Mouse (Mus musculus): ENCODE results near the gene Il25. TPM values are rescaled to one million over a fixed set of nuclear protein-coding genes. Genes with fewer than 3 reads are reported as not detected.

Il25 gene
- polyA plus RNA-seq (2012; rRNA removed), result 0.11 TPM in 1 of 2 replicates, not detected in the other

GRCm38 (mm10) chr14:54932645-54933150 is at the start of gene Il25:
Gene Il25 (plus strand): TSS chr14:54932695.
- no peak for DNase-seq (ENCODE audit: low read depth)

GRCm38 (mm10) chr14:54883154-54884021 is 49.1 kb upstream of the Il25 start, which contains the start of the genes Bcl2l2 and Gm20521:
Gene Bcl2l2 (plus strand): TSS chr14:54883377.
Gene Gm20521 (plus strand): TSS chr14:54883441.
- DNase-seq (ENCODE audit: low read depth), result no peak

- DNase-seq (ENCODE audit: low read depth), result no peak
These were observed 48.3 kb upstream of the Il25 start for GRCm38 (mm10) chr14:54884022-54884712.

- no peak for DNase-seq (ENCODE audit: low read depth)
These were observed 47.2 kb upstream of the Il25 start for GRCm38 (mm10) chr14:54885309-54885708.

GRCm38 (mm10) chr14:54892200-54892599 is 40.3 kb upstream of the Il25 start, which contains the start of gene Pabpn1:
Gene Pabpn1 (plus strand): TSS chr14:54892500.
- no peak for DNase-seq (ENCODE audit: low read depth)

GRCm38 (mm10) chr14:54893651-54894181 is 38.8 kb upstream of the Il25 start:
- peak; percentile 98 for DNase-seq (ENCODE audit: low read depth)

- no peak for DNase-seq (ENCODE audit: low read depth)
These were observed 38.0 kb upstream of the Il25 start for GRCm38 (mm10) chr14:54894296-54895151.

GRCm38 (mm10) chr14:54897445-54897844 is 35.0 kb upstream of the Il25 start:
- no peak for DNase-seq (ENCODE audit: low read depth)

- DNase-seq (ENCODE audit: low read depth), result no peak
These were observed 32.1 kb upstream of the Il25 start for GRCm38 (mm10) chr14:54900383-54900782.

GRCm38 (mm10) chr14:54903641-54904040 is 28.9 kb upstream of the Il25 start:
- no peak for DNase-seq (ENCODE audit: low read depth)

- DNase-seq (ENCODE audit: low read depth), result no peak
These were observed 23.8 kb upstream of the Il25 start for GRCm38 (mm10) chr14:54908682-54909081.

- DNase-seq (ENCODE audit: low read depth), result no peak
These were observed 20.2 kb upstream of the Il25 start for GRCm38 (mm10) chr14:54912109-54912850.

GRCm38 (mm10) chr14:54912886-54913285 is 19.6 kb upstream of the Il25 start, which contains the start of gene Slc22a17:
Gene Slc22a17 (minus strand): TSS chr14:54913132.
- no peak for DNase-seq (ENCODE audit: low read depth)

GRCm38 (mm10) chr14:54913343-54913742 is 19.2 kb upstream of the Il25 start:
- DNase-seq (ENCODE audit: low read depth), result no peak

GRCm38 (mm10) chr14:54920076-54920685 is 12.3 kb upstream of the Il25 start:
- no peak for DNase-seq (ENCODE audit: low read depth)

- no peak for DNase-seq (ENCODE audit: low read depth)
These were observed 7.7 kb upstream of the Il25 start for GRCm38 (mm10) chr14:54924641-54925348.

- no peak for DNase-seq (ENCODE audit: low read depth)
These were observed 6.8 kb upstream of the Il25 start, which contains the start of gene Efs for GRCm38 (mm10) chr14:54925349-54926342. Gene Efs (minus strand): TSS chr14:54926126.
